Mouse (Mus musculus) embryo, embryonic 11.5 days (tissue): ENCODE measurements around the gene Gm49661.

Experiments
- DNase-seq: peaks from one replicate; pipeline ENCODE4 v3.0.0-alpha.2; 2012; ENCODE audit warnings: low read depth, low spot score

Gene Gm49661

GRCm38 (mm10) chr8:84984294-84985048 is 15.2 kb upstream of the Gm49661 start:
- no peak for DNase-seq

GRCm38 (mm10) chr8:84982499-84983011 is 13.3 kb upstream of the Gm49661 start:
- DNase-seq: no peak

GRCm38 (mm10) chr8:84981644-84982498 is 12.6 kb upstream of the Gm49661 start:
- no peak for DNase-seq

- DNase-seq: no peak
Measured at GRCm38 (mm10) chr8:84980622-84981358, 11.6 kb upstream of the Gm49661 start.

- DNase-seq: peak; percentile 83
Measured at GRCm38 (mm10) chr8:84979599-84980421, 10.6 kb upstream of the Gm49661 start.

GRCm38 (mm10) chr8:84978248-84978940 is 9.2 kb upstream of the Gm49661 start, which contains the start of gene Junb:
Gene Junb, minus strand, starts transcription at chr8:84978718.
- peak; percentile 79 for DNase-seq

- no peak for DNase-seq
Measured at GRCm38 (mm10) chr8:84977435-84978247, 8.4 kb upstream of the Gm49661 start.

- no peak for DNase-seq
Measured at GRCm38 (mm10) chr8:84976763-84977434, 7.7 kb upstream of the Gm49661 start.

GRCm38 (mm10) chr8:84976031-84976762 is 7.0 kb upstream of the Gm49661 start:
- peak; percentile 89 for DNase-seq

GRCm38 (mm10) chr8:84975434-84975833 is 6.2 kb upstream of the Gm49661 start:
- no peak for DNase-seq

- DNase-seq: no peak
Measured at GRCm38 (mm10) chr8:84974543-84975142, 5.4 kb upstream of the Gm49661 start.

- no peak for DNase-seq
Measured at GRCm38 (mm10) chr8:84973803-84974542, 4.7 kb upstream of the Gm49661 start.

GRCm38 (mm10) chr8:84973079-84973478 is 3.8 kb upstream of the Gm49661 start:
- DNase-seq: no peak

GRCm38 (mm10) chr8:84970913-84971312 is 1.7 kb upstream of the Gm49661 start:
- DNase-seq: no peak

GRCm38 (mm10) chr8:84970135-84970790 is 1.0 kb upstream of the Gm49661 start:
- no peak for DNase-seq

GRCm38 (mm10) chr8:84968650-84969049 is 583 bp downstream of the Gm49661 start:
- DNase-seq: no peak
